Mouse (Mus musculus) cerebellum, adult 2 months (tissue): ENCODE measurements around the gene Ndufa13.
A peak's percentile ranks its signal among the peaks of the same experiment; 100 is the strongest.

Experiments
- CTCF ChIP-seq: fragments of 200-500 bp; IDR thresholded peaks from 2 replicates; pipeline ENCODE4 v1.5.1; 2011; ENCODE audit warnings: low read depth, mild to moderate bottlenecking, control low read depth, low read length, moderate library complexity, borderline replicate concordance; ENCODE audit not compliant: insufficient read depth
- POLR2A ChIP-seq: fragments of 200-500 bp; IDR thresholded peaks from 2 replicates; pipeline ENCODE4 v1.6.1; 2011; ENCODE audit warnings: low read length, control low read depth, borderline replicate concordance; ENCODE audit not compliant: insufficient read depth

DNA sequence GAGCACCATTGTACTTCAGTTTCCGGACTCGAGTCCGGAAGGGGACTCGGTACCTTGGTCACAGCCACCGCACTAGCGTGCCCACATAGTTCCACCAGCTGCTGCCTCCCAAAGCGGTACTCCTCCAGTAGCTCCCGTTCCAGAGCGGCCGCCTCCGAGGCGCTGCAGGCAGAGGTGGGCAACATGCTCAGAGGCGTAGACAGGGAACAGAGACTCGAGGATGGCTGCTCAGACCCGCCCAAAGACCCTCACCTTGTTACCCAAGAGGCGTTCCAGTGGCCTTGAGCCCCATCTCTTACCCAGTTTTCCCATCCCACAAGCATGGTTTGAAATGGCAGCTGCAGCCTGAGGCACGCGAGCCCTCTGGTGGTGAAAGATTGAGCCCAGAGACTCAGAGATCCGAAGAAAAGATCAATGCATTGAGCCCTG, 11.5 kb downstream of the Ndufa13 start:
- TF ChIP-seq CTCF (peak; percentile 58), POLR2A (no peak)
